Mouse (Mus musculus) hindbrain, embryonic 16.5 days (tissue): Measurements from ENCODE around the gene F11r. TPM values are rescaled to one million over a fixed set of nuclear protein-coding genes. Genes with fewer than 3 reads are reported as not detected.

Source experiments
- polyA plus RNA-seq: library from polyadenylated mRNA; unstranded; fragments of >200 nt; fragmentation: Nextera tagmentation; extraction: Ambion mirVana; gene quantifications from 2 replicates; pipeline ENCODE4 v1.2.1, GENCODE M21; 2015

Gene F11r
- polyA plus RNA-seq, 1 experiment from 2014 or later, result 14.1 TPM

Other genes with a start within 250 kb of the F11r start
- gene Pcp4l1, start 241.3 kb upstream of the F11r start, polyA plus RNA-seq, result 44.7 and 48.7 TPM in 2 replicates
- gene Nr1i3, start 223.6 kb upstream of the F11r start, polyA plus RNA-seq, result 0.26 and 0.73 TPM in 2 replicates
- 60.9 and 69.6 TPM in 2 replicates for gene Tomm40l, start 215.0 kb upstream of the F11r start, polyA plus RNA-seq
- gene Apoa2, start 212.5 kb upstream of the F11r start, polyA plus RNA-seq, result 5.2 and 6.5 TPM in 2 replicates
- gene Fcer1g, start 203.2 kb upstream of the F11r start, polyA plus RNA-seq, result 25.5 and 25.7 TPM in 2 replicates
- 6.0 and 6.6 TPM in 2 replicates for gene Adamts4, start 187.1 kb upstream of the F11r start, polyA plus RNA-seq
- 262 and 280 TPM in 2 replicates for gene Ndufs2, start 186.1 kb upstream of the F11r start, polyA plus RNA-seq
- gene B4galt3, start 167.2 kb upstream of the F11r start, polyA plus RNA-seq, result 101 and 106 TPM in 2 replicates
- 42.7 and 47.9 TPM in 2 replicates for gene Ppox, start 156.3 kb upstream of the F11r start, polyA plus RNA-seq
- 92.3 and 101 TPM in 2 replicates for gene Usp21, start 149.5 kb upstream of the F11r start, polyA plus RNA-seq
- gene Ufc1, start 142.5 kb upstream of the F11r start, polyA plus RNA-seq, result 115 and 126 TPM in 2 replicates
- gene Dedd, start 108.4 kb upstream of the F11r start, polyA plus RNA-seq, result 46.5 and 49.5 TPM in 2 replicates
- gene Nit1, start 91.9 kb upstream of the F11r start, polyA plus RNA-seq, result 51.2 and 54.7 TPM in 2 replicates
- 123 and 143 TPM in 2 replicates for gene Pfdn2, start 91.9 kb upstream of the F11r start, polyA plus RNA-seq
- gene Klhdc9, start 76.7 kb upstream of the F11r start, polyA plus RNA-seq, result 3.3 and 4.3 TPM in 2 replicates
- gene Nectin4, start 67.4 kb upstream of the F11r start, polyA plus RNA-seq, result 4.1 and 4.7 TPM in 2 replicates
- gene Arhgap30, start 48.6 kb upstream of the F11r start, polyA plus RNA-seq, result 0.73 and 0.79 TPM in 2 replicates
- 150 and 170 TPM in 2 replicates for gene Usf1, start 26.2 kb upstream of the F11r start, polyA plus RNA-seq
- gene Tstd1, start 18.7 kb upstream of the F11r start, polyA plus RNA-seq, result 6.3 and 7.0 TPM in 2 replicates
- gene Alyref2, start 65.9 kb downstream of the F11r start, polyA plus RNA-seq, result 25.7 and 28.3 TPM in 2 replicates
- not detected in 2 replicates for gene Itln1, start 97.8 kb downstream of the F11r start, polyA plus RNA-seq
- gene Cd244a, start 121.7 kb downstream of the F11r start, polyA plus RNA-seq, result not detected in 2 replicates
- 0.18 TPM in 1 of 2 replicates, not detected in the other for gene Ly9, start 169.9 kb downstream of the F11r start, polyA plus RNA-seq
- gene Slamf7, start 215.5 kb downstream of the F11r start, polyA plus RNA-seq, result 0.12 TPM in 1 of 2 replicates, not detected in the other
- gene Cd48, start 244.5 kb downstream of the F11r start, polyA plus RNA-seq, result 0.98 and 1.3 TPM in 2 replicates